Mouse (Mus musculus): ENCODE measurements around the gene Abhd16a.
"Not testable (repeated sequence)": the region's sequence is repeated elsewhere in the genome, so short reads cannot be mapped to it uniquely, and the experiment has no call there.

Gene Abhd16a

DNA sequence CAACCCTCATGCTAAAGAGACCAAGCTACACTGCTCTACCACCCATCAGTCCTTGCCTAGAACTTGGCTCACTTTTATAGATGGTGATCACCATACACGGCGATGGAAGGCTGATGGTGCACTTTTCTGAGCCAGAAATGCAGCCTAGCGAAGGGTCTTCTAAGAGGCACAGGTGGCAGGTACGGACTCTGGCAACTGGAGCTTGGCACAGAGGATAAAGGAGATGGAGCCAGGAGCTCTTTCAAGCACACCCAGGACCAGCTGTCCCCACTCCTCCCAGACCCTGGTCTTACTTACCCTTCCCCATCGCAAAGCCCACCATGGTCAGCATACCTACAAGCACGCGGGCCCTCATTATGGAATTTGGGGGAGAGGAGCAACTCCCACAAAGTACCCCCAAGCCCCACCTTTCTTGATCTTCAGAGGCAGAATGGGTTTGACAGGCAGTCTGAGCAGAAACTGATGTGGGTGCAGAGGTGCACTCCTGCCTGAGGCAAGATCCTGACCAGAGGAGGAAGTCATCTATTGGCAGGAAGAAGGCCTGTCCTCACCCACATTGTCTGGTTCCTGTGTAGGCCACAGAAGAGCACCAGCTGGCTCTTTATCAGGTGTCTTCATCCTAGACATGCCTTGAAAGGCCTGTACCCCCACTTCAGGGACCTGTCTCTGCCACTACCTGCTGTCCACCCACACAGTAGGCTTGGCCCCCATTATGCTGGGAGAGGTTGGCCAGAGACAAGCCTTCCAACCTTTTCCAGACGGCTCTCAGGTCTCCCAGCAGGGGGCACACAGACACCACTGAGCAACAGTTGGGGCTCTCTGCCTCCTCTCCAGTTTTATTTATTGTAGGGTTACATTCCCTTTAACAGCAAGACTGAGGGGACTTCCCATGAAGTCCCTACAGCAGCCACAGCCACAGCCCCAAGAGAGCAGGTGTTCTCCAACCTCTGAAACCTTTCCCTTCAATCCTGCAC is 26.3 kb downstream of the Abhd16a start, which contains the start of gene Ly6g5b:
TSS of gene Ly6g5b (minus strand) at position 383 of the 974 bp plus-strand sequence.
- peak; percentile 72 for DNase-seq (ENCODE audit: low read depth, low spot score)

DNA sequence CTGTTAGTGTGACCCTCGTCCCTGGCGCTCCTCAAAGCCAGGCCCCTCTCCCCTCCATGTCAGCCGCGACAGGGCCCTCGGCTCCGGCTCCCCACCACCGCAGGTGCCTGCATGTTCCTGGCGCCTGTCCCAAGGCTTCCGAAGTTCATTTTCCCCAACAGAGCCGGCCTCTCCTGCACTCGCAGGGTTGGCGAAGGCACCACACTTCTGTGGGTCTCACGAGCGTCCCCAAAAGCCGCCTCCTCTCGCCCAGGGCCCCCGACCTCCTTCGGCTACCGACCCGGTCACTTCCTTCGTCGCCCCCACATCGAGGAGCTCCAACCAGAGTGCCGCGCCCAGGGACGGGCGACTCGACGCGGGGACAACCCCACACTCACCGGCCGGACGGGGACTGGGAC is 31.7 kb downstream of the Abhd16a start:
- no peak for DNase-seq (ENCODE audit: low read depth, low spot score)

DNA sequence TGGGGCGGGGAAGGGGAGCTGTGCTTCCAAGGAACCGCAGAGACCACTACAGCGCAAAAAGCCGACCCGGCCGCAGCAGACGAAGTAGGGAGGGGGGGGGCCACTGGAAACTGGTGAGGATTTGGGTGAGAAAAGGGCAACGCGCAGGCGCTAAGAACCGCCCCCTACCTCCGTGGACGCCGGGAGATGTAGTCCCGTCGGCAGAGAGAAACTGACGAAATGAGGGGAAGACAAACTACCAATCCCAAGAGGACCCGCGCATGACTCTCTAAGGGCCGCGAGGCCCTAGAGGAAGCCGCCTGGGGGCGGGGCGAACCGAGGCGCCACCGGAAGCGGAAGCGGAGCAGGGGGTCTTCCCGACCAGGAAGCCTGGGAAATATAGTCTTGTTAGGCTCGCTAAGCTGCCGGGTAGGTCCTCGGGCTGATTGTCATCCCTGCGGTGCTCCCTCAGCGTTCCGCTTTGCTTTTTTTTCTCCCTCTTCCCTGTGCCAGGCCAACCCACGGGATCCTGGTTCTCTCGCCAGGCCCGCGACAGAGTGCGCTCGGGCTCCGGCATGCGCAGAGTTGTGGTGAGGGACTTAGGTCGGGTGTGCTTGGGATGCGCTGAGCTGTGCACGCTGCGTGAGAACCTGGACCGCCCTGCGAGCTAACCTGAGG is 32.2 kb downstream of the Abhd16a start, which contains the start of gene Gpank1:
TSS of gene Gpank1 (plus strand) at position 313 of the 657 bp plus-strand sequence.
- peak; percentile 98 for DNase-seq (ENCODE audit: low read depth, low spot score)

DNA sequence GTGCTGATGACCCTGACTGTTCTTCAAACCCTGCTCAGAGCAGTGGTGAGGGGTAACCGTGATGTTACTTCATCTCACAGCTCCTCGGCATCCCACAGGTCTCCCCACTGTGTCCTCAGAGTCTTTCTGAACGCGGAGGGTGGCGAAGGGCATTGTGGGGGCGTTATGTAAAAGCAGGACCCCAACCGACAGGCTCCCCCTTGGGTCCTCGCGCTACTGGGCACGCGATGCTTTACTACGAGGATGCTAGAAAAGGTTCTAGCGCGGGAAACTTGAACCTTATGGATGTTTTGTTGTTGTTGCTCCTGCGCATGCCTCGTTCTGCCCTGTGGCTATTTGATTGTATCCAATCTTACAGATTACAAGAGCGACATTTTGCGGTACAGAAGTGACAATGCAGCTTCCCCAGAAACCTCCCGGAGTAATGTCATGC is 32.8 kb downstream of the Abhd16a start, which contains the start of gene Csnk2b:
TSS of gene Csnk2b (minus strand) at position 183 of the 433 bp plus-strand sequence.
- DNase-seq (ENCODE audit: low read depth, low spot score) = peak; percentile 73

DNA sequence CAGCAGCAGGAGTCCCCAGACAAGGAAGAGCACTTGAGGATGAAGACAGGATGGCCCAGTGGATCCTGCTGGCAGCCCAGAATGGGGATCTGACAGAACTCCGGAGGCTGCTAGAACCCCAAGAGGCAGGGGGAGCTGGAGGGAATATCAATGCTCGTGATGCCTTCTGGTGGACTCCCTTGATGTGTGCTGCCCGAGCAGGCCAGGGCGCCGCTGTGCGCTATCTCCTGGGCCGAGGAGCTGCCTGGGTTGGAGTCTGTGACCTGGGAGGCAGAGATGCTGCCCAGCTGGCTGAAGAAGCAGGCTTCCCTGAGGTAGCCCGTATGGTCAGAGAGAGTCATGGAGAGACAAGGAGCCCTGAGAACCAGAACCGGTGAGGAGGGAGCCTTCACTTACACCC is 34.2 kb downstream of the Abhd16a start:
- DNase-seq (ENCODE audit: low read depth, low spot score) = not testable (repeated sequence)

DNA sequence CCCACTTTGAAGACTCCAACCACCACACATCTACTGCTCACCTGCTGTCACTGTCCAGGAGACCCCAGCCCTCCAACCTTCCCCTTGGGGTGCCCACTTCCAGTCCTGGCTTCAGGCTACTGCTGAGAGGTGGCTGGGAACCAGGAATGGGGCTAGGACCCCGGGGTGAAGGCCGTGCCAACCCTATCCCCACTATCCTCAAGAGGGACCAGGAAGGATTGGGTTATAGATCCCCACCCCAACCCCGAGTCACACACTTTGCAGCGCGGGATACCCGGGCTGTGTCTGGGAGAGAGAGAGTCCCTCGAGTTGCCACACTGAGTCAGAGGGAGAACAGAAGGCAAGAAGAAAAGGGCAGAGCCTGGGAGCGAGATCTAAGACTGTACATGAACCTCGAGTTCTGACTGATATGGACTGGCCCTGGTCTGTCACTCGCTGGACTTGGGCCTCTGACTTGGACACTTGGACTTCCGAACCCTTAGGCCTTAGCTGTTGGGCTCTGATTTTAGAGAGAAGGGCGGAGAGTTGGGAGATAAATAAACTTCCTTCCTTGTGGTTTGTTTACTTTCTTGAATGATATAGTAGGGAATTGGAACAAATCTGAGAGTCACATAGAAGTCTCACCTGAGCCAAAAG is 35.3 kb downstream of the Abhd16a start:
- not testable (repeated sequence) for DNase-seq (ENCODE audit: low read depth, low spot score)

DNA sequence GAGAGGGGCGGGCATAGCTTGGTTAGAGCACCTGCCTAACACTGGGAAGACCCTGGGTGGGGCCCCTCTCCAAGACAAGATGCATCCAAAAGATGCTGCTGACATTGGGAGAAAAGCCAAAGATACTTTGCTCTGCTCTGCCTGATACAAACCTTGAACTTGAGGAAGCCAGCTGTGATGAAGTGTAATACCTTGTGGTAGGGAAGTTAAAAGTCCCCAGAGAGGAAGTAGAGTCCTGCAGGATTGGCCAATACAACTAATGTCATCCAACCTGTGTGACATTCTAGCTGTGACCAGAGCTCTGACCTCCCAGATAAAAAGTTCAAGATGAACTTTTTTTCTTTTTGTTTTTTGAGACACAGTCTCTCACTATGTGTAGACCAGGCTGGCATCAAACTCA is 36.0 kb downstream of the Abhd16a start:
- no peak for DNase-seq (ENCODE audit: low read depth, low spot score)

DNA sequence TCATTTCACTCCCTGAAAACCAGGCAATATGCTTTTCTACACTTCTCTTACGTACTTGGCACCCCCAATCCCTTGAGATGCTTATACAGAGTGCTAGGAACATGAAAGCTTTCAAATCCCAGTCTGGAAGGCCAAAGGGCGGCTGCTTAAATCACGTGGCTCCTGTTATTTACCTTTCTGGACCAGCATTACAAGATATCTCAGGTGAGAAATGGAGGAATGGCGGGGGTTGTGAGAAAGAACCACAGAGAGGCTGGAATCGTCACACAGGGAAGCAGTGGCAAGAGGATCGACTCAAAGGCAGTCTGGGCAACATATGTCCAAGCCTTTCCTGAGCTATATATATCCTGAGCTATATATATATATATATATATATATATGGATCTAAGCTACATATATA is 36.5 kb downstream of the Abhd16a start:
- DNase-seq (ENCODE audit: low read depth, low spot score) = no peak

DNA sequence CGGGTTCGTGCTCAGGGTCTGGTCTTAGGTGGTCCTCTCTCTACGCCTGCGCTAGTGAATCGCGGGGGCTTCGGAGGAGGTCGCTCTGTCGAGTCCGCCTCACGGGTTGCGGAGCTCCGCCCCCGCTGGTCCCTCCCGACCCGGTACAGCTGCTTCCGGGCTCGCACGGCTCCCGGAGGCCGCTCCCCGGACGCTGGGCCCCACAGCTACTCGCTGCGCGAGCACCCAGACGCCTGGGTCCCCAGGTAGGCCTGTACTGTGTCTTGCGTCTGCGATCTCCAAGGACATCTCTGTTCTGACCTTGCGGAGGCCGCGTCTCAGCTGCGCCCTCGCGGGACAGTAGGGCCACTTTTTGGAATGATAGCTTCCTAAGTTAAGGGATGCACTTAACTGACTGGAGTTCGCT is 37.1 kb downstream of the Abhd16a start, which contains the start of gene D17H6S53E:
TSS of gene D17H6S53E (plus strand) at position 168 of the 406 bp plus-strand sequence.
- peak; percentile 86 for DNase-seq (ENCODE audit: low read depth, low spot score)

DNA sequence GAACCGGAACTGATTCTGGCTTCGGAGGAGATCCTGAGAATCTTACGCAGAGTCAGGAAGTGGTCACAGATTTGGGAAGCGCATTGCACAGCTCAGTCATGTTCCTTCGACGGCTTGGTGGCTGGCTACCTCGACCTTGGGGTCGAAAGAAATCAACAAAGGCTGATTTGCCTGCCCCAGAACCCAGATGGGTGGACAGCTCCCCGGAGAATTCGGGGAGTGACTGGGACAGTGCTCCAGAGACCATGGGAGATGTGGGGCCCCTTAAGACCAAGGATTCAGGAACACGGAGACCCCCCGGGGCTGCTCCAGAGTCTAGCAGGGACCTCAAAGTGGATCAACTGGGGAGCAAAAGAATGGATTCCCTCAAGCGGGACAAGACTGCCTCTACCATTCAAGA is 38.0 kb downstream of the Abhd16a start:
- no peak for DNase-seq (ENCODE audit: low read depth, low spot score)

DNA sequence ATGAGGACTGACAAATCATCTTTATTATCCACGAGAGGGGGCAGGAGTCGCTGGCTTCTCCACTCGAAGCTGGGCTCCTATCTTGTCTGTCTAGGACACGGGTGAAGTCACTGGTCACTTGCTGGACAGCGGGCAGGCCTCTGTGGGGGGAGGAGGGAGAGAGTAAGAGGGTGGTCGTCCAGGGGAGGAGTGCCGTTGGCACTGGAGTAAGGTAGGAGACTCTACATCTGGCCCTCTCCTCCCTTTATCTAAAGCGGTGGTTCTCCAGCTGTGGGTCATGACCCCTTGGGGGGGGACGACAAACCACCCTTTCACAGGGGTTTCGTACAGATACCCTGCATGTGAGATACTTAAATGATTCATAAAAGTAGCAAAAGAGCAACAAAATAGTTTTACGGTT is 39.9 kb downstream of the Abhd16a start:
- DNase-seq (ENCODE audit: low read depth, low spot score) = no peak

DNA sequence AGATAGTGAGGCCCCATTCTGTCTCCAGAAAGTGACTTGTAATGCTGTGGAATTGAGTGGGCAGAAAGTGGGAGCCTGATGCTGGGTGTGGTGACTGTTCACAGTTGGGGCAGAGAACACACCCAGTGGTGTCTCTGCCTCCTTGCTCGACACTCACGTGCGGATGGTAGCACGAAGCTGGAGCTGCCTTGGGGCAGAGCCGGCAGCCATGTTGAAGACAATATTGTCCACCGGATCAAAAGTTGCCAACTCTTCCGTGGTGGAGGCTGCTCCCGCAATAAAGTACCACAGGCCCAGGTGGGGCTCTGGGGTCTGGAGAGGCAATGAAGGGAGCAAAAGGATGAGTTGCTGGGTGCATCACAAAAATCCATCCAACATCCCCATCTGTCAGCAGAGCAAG is 42.0 kb downstream of the Abhd16a start:
- no peak for DNase-seq (ENCODE audit: low read depth, low spot score)

DNA sequence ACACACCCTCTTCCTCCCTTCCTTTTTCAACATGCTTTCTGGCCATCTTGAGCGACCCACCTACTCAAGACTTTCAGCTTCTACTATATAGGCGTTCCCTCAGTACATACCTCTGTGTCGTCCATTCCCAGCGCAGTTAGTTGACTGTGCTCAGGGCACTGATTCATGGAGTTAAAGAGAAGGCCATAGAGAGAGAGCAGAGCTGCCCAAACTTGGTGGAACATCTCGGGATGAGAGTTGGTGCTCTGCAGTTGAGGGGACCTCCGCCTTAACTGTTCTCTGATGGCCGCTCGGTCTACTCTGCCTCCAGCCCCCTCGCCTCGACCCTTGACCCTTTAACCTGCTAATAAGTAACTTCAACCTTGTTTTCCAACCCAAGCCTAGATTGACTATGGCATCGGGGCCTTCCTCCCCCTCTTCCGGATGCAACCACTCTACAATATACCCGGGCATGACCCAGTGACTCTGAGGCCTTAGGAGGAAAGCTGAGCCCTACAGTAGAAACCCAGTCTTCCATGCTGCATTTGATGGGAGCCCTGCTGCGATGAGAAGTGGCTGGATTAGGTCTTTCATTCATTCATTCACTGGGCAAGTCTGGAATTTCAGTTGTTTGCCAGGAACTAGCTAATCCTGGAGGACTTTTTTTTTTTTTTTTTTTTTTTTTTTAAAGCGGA is 42.6 kb downstream of the Abhd16a start, which contains the start of gene Apom:
TSS of gene Apom (minus strand) at position 551 of the 674 bp plus-strand sequence.
- no peak for DNase-seq (ENCODE audit: low read depth, low spot score)

DNA sequence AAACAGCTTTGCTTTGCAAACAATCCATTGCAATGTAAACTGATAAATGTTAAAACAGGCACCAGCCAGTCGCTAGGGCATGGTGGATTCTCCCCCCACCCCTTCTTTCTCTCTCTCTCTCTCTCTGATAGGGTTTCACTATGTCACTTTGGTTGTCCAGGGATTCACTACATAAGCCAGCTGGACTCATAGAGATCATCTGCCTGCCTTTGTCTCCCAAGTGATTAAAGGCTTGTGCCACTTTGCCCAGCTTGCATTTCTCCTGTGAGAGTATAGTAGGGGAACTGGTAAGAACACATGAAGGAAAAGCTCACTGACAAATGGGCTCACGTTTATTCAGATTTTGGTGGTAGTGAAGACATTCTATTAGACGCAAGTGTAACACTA is 43.1 kb downstream of the Abhd16a start:
- DNase-seq (ENCODE audit: low read depth, low spot score) = no peak

DNA sequence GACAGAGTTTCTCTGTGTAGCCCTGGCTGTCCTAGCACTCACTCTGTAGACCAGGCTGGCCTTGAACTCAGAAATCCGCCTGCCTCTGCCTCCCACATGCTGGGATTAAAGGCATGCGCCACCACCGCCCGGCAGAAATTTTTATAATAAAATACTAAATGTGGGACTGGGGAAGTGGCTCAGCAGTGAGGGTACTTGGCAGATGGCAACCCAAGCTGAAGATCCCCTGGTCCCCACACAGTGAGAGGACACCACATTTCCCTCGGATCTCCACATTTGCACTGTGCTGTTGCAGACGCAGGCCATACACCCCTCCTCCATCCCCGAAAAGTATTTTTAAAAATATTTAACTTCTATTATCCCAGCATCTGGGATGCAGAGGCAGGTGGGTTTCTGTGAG is 44.5 kb downstream of the Abhd16a start:
- no peak for DNase-seq (ENCODE audit: low read depth, low spot score)

DNA sequence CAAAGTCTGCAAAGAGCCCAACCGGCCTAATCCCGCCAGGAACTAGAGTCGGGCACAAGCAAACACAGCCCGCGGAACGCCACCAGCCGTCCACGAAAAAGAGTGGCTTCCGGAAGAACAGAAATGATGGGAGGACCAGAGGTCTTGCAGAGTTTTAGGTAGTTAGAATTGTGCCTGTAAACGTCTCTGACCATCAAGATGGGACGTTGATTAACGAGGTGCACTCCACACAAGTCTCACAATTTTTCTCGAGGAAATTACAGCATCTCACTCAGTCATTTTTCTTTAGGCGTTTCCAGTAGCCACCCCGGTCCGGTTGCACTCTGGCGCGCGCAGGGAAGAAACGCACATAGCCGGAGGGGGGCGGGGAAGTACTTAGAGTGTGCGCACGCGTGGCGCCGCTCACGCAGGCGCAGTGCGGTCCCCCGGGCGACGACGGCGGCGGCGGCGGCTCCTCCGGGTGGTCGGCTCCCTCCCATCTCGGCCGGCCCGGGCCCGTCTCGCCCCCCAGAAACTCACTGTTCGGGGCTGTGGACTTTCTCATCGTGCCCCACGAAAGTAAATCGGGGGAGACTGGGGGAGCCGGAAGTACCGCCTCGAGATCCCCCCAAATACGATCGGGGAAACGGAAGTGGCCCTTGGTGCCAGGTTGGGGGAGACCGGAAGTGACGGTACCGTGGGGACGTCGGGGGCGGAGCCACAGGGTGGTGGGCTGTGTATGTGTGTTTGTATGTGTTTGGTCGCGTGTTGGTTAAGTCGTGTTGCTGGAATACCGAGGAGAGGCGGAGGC is 45.9 kb downstream of the Abhd16a start, which contains the start of gene Bag6:
TSS of gene Bag6 (plus strand) at position 378 of the 790 bp plus-strand sequence.
- DNase-seq (ENCODE audit: low read depth, low spot score) = peak; percentile 98

DNA sequence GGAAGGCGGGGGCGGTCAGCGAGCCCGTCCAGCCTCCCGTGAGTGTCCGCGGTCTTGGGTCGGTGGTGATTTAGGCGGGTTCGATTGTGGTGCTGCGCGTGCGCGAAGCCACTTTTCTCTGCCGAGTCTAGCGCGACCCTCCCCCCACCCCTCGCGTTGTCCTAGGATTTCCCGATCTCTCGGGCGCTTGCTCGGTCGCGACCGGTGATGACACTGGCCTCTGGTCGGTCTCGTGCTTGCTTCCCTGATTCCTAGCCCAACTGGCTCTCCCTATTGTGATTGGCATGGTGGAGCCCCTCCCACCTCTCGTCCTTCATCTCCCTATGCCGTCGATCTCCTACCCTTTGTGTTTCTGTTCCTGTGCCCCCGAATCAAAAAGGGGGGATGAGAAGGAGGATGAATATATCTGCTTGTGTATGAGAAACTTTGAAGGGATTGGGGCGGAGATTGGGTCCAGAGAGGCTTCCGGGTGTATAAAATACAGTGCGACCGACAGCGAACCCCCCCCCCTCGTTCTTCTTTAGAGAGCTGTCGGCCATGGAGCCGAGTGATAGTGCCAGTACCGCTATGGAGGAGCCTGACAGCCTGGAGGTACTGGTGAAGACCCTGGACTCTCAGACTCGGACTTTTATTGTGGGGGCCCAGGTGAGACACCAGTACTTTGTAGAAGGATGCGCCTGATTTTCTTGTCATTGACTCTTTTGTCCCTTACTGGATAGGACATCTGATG is 46.7 kb downstream of the Abhd16a start:
- DNase-seq (ENCODE audit: low read depth, low spot score) = no peak

DNA sequence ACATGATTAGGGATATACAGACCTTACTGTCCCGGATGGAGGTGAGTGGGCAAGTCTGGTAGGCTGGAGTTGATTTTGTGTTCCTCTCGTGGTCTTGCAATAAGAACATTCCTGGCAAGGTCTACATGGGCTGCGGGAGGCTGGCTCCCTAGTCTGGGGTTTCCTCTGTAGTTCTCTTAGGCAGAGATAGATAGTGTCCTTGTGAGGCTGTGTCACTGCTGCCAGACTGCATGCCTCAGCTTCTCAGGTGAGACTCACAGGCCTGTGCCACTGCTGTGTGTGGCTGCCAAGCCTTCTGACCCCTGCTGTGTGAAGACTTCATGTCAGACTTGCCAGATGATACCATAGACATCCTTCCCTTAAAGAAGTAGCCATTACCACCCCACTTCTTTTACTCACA is 50.2 kb downstream of the Abhd16a start:
- no peak for DNase-seq (ENCODE audit: low read depth, low spot score)

DNA sequence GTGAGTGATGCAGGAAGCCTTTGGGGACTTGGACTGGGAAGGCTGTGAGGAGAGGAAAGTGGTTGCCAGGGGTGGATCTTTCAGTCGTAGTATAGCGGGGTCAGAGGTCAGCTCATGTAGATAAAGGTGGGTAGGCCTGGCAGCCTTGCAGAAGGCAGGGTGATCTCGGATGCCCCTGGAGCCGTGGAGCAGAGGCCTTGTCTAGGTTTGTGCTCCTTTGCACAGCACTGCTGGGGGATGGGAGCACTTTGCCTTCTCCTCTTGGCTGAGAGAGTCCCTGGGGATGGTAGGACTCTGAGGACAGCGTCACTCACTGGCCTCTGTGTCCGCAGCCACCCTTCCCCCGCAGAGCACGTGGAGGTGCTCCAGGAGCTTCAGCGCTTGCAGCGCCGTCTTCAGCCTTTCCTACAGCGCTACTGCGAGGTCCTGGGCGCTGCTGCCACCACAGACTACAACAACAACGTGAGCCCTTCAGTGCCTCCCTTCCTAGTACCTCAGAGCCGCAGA is 51.5 kb downstream of the Abhd16a start:
- no peak for DNase-seq (ENCODE audit: low read depth, low spot score)
